Mouse (Mus musculus): ENCODE data around the gene Elp5. TPM values are rescaled to one million over a fixed set of nuclear protein-coding genes. Genes with fewer than 3 reads are reported as not detected.

Elp5 gene
- polyA plus RNA-seq, 1 experiment from 2014 or later: 97.9 TPM

GRCm38 (mm10) chr11:70010548-70010947, 28.2 kb upstream of the Elp5 start:
- no peaks in the 10 kb centered on the region for H3K27me3 ChIP-seq (ENCODE audit: insufficient read depth, low read length)
- no peak for TF ChIP-seq CTCF (IDR thresholded peaks at IDR 0.05; ENCODE audit: low read depth)
- DNase-seq (ENCODE audit: low spot score) (no peak), ATAC-seq (replicated peaks; ENCODE audit: low FRiP score, low read depth) (no peak)
- 83% methylated on average over 12 of the region's 12 CpGs for WGBS
- no peak overlapping the region for H3K4me2 ChIP-seq (ENCODE audit: low read length)
- no peak overlapping the region for H3K4me3 ChIP-seq (replicated peaks; ENCODE audit: low read depth, low read length)
- no peak overlapping the region for H3K27ac ChIP-seq
- H3K36me3 ChIP-seq (ENCODE audit: insufficient read depth, low read length): peaks cover 71% of the 10 kb centered on the region
- peaks cover 8% of the 10 kb centered on the region; the same call in 1 of the 2 replicates for H3K4me1 ChIP-seq (replicated peaks; ENCODE audit: insufficient read depth, low read length)
- H3K9me3 ChIP-seq (replicated peaks; ENCODE audit: low read length): no peaks in the 10 kb centered on the region
- H3K9ac ChIP-seq (ENCODE audit: low read depth, low read length): no peak overlapping the region

- H3K4me2 ChIP-seq (ENCODE audit: low read length): no peak overlapping the region
- no peak overlapping the region for H3K9ac ChIP-seq (ENCODE audit: low read depth, low read length)
- H3K4me3 ChIP-seq (replicated peaks; ENCODE audit: low read depth, low read length): no peak overlapping the region
- no peaks in the 10 kb centered on the region for H3K9me3 ChIP-seq (replicated peaks; ENCODE audit: low read length)
- WGBS: 76% methylated on average over 6 of the region's 6 CpGs
- no peak for DNase-seq (ENCODE audit: low spot score)
- H3K27me3 ChIP-seq (ENCODE audit: insufficient read depth, low read length): no peaks in the 10 kb centered on the region
- no peak for ATAC-seq (replicated peaks; ENCODE audit: low FRiP score, low read depth)
- peaks cover 5% of the 10 kb centered on the region; the same call in 1 of the 2 replicates for H3K4me1 ChIP-seq (replicated peaks; ENCODE audit: insufficient read depth, low read length)
- H3K27ac ChIP-seq: no peak overlapping the region
- no peak for TF ChIP-seq CTCF (IDR thresholded peaks at IDR 0.05; ENCODE audit: low read depth)
- H3K36me3 ChIP-seq (ENCODE audit: insufficient read depth, low read length): peaks cover 75% of the 10 kb centered on the region
Measured at GRCm38 (mm10) chr11:70010033-70010432, 27.7 kb upstream of the Elp5 start.

GRCm38 (mm10) chr11:70005521-70005920, 23.2 kb upstream of the Elp5 start:
- H3K27ac ChIP-seq: no peak overlapping the region
- peak; percentile 62 for TF ChIP-seq CTCF (IDR thresholded peaks at IDR 0.05; ENCODE audit: low read depth)
- peaks cover 51% of the 10 kb centered on the region for H3K36me3 ChIP-seq (ENCODE audit: insufficient read depth, low read length)
- WGBS: 59% methylated on average over 5 of the region's 5 CpGs
- H3K4me2 ChIP-seq (ENCODE audit: low read length): no peak overlapping the region
- H3K4me3 ChIP-seq (replicated peaks; ENCODE audit: low read depth, low read length): no peak overlapping the region
- ATAC-seq (replicated peaks; ENCODE audit: low FRiP score, low read depth): 0 out of 2 replicates have a peak, but pooled peaks have one; percentile 27
- H3K9ac ChIP-seq (ENCODE audit: low read depth, low read length): no peak overlapping the region
- H3K27me3 ChIP-seq (ENCODE audit: insufficient read depth, low read length): no peaks in the 10 kb centered on the region
- DNase-seq (ENCODE audit: low spot score): no peak
- no peaks in the 10 kb centered on the region for H3K9me3 ChIP-seq (replicated peaks; ENCODE audit: low read length)
- H3K4me1 ChIP-seq (replicated peaks; ENCODE audit: insufficient read depth, low read length): peaks cover 20% of the 10 kb centered on the region; the same call in 1 of the 2 replicates

GRCm38 (mm10) chr11:70002471-70002870, 20.2 kb upstream of the Elp5 start:
- H3K4me2 ChIP-seq (ENCODE audit: low read length): peak overlapping the region; percentile 78
- no peaks in the 10 kb centered on the region for H3K27me3 ChIP-seq (ENCODE audit: insufficient read depth, low read length)
- no peak for TF ChIP-seq CTCF (IDR thresholded peaks at IDR 0.05; ENCODE audit: low read depth)
- peaks cover 38% of the 10 kb centered on the region for H3K36me3 ChIP-seq (ENCODE audit: insufficient read depth, low read length)
- no peak for DNase-seq (ENCODE audit: low spot score)
- H3K4me1 ChIP-seq (replicated peaks; ENCODE audit: insufficient read depth, low read length): peaks cover 20% of the 10 kb centered on the region; the same call in 1 of the 2 replicates
- 84% methylated on average over 2 of the region's 2 CpGs for WGBS
- H3K27ac ChIP-seq: no peak overlapping the region
- no peak for ATAC-seq (replicated peaks; ENCODE audit: low FRiP score, low read depth)
- H3K9ac ChIP-seq (ENCODE audit: low read depth, low read length): no peak overlapping the region
- H3K4me3 ChIP-seq (replicated peaks; ENCODE audit: low read depth, low read length): peak overlapping the region; percentile 70; the same call in 1 of the 2 replicates
- H3K9me3 ChIP-seq (replicated peaks; ENCODE audit: low read length): no peaks in the 10 kb centered on the region

GRCm38 (mm10) chr11:70001865-70002264, 19.5 kb upstream of the Elp5 start:
- TF ChIP-seq CTCF (IDR thresholded peaks at IDR 0.05; ENCODE audit: low read depth): peak; percentile 68
- H3K27me3 ChIP-seq (ENCODE audit: insufficient read depth, low read length): no peaks in the 10 kb centered on the region
- ATAC-seq (replicated peaks; ENCODE audit: low FRiP score, low read depth) (no peak), DNase-seq (ENCODE audit: low spot score) (peak; percentile 70)
- H3K36me3 ChIP-seq (ENCODE audit: insufficient read depth, low read length): peaks cover 32% of the 10 kb centered on the region
- peaks cover 20% of the 10 kb centered on the region; the same call in 1 of the 2 replicates for H3K4me1 ChIP-seq (replicated peaks; ENCODE audit: insufficient read depth, low read length)
- H3K4me3 ChIP-seq (replicated peaks; ENCODE audit: low read depth, low read length): peak overlapping the region; percentile 70
- H3K4me2 ChIP-seq (ENCODE audit: low read length): peak overlapping the region; percentile 78
- H3K9me3 ChIP-seq (replicated peaks; ENCODE audit: low read length): no peaks in the 10 kb centered on the region
- H3K9ac ChIP-seq (ENCODE audit: low read depth, low read length): no peak overlapping the region
- no peak overlapping the region for H3K27ac ChIP-seq

- Histone ChIP-seq H3K36me3 (ENCODE audit: insufficient read depth, low read length) (peaks cover 27% of the 10 kb centered on the region), H3K4me3 (replicated peaks; ENCODE audit: low read depth, low read length) (peak overlapping the region; percentile 70), H3K9me3 (replicated peaks; ENCODE audit: low read length) (no peaks in the 10 kb centered on the region), H3K9ac (ENCODE audit: low read depth, low read length) (peak overlapping the region; percentile 78), H3K27me3 (ENCODE audit: insufficient read depth, low read length) (no peaks in the 10 kb centered on the region), H3K4me1 (replicated peaks; ENCODE audit: insufficient read depth, low read length) (peaks cover 20% of the 10 kb centered on the region; the same call in 1 of the 2 replicates), H3K4me2 (ENCODE audit: low read length) (peak overlapping the region; percentile 78), H3K27ac (peak overlapping the region; percentile 89)
- DNase-seq (ENCODE audit: low spot score) (no peak), ATAC-seq (replicated peaks; ENCODE audit: low FRiP score, low read depth) (no peak)
- WGBS: 11% methylated on average over 8 of the region's 8 CpGs
- no peak for TF ChIP-seq CTCF (IDR thresholded peaks at IDR 0.05; ENCODE audit: low read depth)
Measured at GRCm38 (mm10) chr11:70001159-70001558, 18.8 kb upstream of the Elp5 start.

Measured in kidney, postnatal 0 days (tissue).